Mouse (Mus musculus): ENCODE measurements around the gene Cpn1. TPM values are rescaled to one million over a fixed set of nuclear protein-coding genes. Genes with fewer than 3 reads are reported as not detected.

The Cpn1 gene
- polyA plus RNA-seq (2017; shearing (Covaris generic)): not detected

DNA sequence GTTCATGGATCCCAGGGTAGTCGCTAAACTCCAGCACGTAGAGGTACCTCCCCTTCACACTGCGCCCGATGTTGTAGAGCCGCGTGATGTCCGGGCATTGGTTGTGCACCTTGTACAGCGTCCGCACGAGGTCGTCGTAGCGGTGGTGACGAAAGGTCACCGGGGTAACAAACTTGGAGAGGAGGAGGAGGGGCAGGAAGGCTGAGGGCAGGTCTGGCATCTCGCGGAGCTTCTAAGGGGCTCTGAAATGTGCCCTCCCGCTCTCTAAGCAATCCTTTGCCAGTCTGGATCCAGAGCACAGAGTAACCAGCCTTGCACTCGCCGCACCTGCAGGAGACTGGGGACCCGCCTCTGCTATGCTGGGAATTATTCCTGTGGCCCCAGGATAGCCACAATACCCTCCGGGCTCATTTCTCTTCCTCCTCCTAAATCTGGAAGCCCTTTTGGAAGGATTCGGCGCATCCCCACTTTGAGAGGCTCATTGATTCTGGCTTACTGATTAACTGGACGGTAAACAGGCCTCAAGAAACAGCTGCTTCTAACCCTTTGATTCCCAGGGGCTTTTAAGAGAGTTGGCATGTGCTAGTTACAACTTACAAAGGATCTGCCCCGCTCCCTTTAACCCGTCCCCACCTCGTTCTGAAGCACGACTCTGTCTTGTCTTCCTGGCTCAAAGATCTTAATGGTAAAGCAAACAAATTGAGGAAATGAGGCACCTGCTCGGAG, at the start of gene Cpn1:
TSS of gene Cpn1 (minus strand) at position 488 of the 726 bp plus-strand sequence.

GRCm38 (mm10) chr19:44028972-44029371, 42.6 kb upstream of the Cpn1 start, which contains the start of gene Cyp2c23:
Gene Cyp2c23 (minus strand): TSS chr19:44029208.

DNA sequence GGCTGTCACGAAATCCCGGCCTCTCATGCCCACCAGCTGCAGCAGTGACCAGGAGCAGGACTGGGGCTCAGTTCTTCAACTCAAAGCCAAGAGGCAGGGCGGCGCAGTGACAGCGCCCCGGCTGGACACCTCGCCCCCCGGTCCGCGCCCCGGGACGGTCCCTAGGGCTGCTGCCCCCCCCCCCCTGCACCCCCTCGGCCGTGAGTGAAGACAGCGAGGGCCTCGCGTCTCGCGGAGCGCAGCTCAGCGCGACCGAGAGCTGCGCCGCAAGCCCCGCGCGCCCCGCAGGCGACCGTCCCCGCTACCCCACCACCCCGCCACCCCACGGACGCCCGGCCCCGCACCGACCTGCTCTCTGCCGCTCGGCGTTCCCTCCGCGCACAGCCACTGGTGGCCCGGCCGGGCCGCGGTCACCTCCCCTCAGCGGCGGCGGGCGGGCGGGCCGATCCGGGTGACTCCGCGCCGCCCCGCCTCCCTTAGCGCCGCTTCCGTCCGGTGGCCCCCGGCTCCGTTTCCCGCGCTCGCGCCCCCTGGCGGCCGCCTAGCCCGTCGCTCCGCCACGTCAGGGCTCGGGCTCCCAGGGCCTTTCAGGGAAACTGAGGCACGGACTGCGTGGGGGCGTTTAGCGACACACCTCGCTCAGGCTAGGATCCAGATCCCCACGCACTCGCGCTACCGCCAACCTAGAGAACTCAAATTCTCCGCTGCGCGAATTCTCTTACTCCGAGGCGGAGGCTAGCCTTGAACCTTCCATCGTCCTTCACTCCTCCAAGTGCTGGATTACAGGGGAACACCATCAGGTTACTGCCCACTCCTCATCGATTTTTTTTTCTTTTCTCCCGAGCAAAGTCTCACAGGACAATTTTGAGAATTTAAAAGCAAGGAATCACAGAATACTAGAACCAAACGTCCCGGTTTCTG, 46.3 kb downstream of the Cpn1 start, which contains the start of gene Dnmbp:
TSS of gene Dnmbp (minus strand) at position 423 of the 921 bp plus-strand sequence.

Other genes with a start within 250 kb of the Cpn1 start
- 7.8 TPM for gene Cutc, start 233.6 kb downstream of the Cpn1 start, polyA plus RNA-seq (2017; shearing (Covaris generic))
- gene Cox15, start 233.6 kb downstream of the Cpn1 start, polyA plus RNA-seq (2017; shearing (Covaris generic)): 15.7 TPM
- gene Abcc2, start 204.4 kb downstream of the Cpn1 start, polyA plus RNA-seq (2017; shearing (Covaris generic)): 0.37 TPM
- 7.5 TPM for gene Dnmbp, start 46.4 kb downstream of the Cpn1 start, polyA plus RNA-seq (2017; shearing (Covaris generic))
- not detected for gene Cyp2c23, start 42.7 kb upstream of the Cpn1 start, polyA plus RNA-seq (2017; shearing (Covaris generic))
- 6.4 TPM for gene Erlin1, start 83.2 kb upstream of the Cpn1 start, polyA plus RNA-seq (2017; shearing (Covaris generic))
- 97.1 TPM for gene Chuk, start 120.9 kb upstream of the Cpn1 start, polyA plus RNA-seq (2017; shearing (Covaris generic))
- gene Cwf19l1, start 149.3 kb upstream of the Cpn1 start, polyA plus RNA-seq (2017; shearing (Covaris generic)): 21.6 TPM
- 66.8 TPM for gene Bloc1s2, start 159.9 kb upstream of the Cpn1 start, polyA plus RNA-seq (2017; shearing (Covaris generic))
- gene Pkd2l1, start 205.9 kb upstream of the Cpn1 start, polyA plus RNA-seq (2017; shearing (Covaris generic)): 0.45 TPM
- not detected for gene Scd3, start 216.7 kb upstream of the Cpn1 start, polyA plus RNA-seq (2017; shearing (Covaris generic))